Mouse (Mus musculus) cerebellum, adult 8-10 months (tissue): ENCODE data around the gene Exoc6.
"Not testable (repeated sequence)": the region's sequence is repeated elsewhere in the genome, so short reads cannot be mapped to it uniquely, and the experiment has no call there.

ENCODE experiments used
- DNase-seq: peaks from one replicate; pipeline ENCODE4 v3.0.0; 2022

Exoc6 gene

DNA sequence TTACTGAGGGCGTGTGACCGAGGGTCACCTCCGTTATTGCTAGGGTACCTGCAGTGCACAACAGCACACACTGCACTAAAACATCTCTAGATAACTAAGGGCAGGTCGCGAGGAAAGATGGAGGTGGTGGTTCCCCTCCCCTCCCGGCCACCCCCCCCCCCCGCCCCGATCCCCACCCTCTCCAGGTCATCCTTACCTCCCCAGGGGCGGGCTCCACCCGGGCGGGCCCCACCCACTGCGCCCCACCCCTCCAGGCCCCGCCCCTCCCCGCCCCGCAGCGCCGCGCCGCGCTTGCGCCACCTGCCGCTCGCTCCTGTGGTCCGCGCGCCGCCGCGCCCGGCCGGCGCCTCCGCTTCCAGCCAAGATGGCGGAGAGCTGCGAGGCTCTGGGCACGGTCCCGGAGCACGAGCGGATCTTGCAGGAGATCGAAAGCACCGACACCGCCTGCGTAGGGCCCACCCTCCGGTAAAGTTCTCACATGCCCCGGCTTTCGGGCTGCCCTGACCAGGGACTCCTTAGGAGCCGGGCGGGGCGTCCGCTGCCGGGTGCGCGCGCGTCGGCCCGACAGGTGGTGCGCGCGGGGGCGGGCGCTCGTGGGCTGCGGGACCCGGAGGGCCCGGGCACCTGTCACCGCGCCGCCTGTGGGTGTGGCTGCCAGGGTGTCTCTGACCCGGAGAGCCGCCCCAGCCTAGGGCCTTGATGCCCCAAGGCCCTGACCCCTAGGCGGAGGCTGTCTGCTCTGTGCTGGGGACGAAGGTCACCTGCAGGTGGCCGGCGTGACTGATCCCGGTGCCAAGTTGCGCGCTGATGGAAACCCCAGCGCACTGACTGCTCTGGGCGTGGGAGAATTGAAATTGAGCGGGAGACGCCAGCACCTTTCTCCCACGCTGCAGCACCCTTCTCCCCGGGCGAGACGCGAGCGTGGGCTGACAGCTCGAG, at the start of gene Exoc6:
TSS of gene Exoc6 (plus strand) at position 318 of the 939 bp plus-strand sequence.
- DNase-seq: peak; percentile 86

DNA sequence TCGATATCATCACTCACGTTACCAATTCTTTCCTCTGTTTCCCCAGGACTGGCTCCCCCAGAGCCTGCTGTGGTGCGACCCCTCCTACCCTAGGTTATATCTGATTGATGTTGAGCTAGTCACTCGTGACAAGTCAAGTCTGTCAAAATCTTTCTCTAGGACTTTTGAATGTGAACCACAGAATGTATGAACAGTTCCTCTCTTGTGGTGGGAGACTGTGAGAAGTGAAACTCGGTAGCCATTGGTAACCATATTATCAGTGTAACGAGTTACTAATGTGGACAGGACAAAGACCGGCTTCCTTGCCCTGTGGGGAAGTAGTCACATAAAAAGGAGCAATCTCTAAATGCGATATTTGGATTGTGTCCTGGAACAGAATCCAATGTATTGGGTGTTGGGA, 47.2 kb upstream of the Exoc6 start:
- DNase-seq: no peak

DNA sequence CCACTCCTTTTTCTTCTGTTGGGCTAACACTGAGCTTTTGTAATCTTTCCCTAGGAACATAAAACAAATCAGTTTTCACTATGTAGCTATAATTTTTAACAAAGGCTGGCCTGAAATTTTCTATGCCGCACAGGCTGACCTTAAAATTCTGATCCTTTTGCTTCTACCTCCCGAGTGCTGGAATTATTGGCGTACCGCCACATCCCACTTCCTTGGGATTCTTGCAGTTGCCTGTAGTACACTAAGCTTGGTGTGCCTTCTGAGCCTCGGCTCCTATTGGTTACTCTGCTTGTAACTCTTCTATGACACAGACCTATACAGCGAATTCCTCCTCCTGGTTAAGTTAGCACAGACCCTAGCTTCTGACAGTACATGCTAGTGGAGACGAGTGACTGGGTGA, 44.2 kb upstream of the Exoc6 start:
- no peak for DNase-seq

DNA sequence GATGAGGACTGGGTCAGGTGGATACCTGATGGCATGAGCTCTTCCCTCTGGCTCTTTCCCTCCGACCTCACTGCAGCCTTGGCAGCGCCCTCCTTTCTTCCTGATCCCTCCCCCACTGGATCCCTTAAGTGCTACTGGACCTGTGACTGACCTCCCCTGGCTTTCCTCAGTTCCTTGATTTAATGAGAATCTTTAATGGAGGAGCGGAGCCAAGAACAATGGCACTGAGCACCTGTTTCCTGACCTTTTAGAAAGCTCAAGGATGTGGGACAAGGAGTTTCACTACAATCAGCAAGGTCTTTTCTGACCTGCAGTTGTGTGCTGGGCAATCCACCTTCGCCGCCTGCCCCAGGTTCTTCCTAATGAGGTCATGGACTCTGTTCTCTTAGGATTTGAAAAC, 43.6 kb upstream of the Exoc6 start:
- no peak for DNase-seq

DNA sequence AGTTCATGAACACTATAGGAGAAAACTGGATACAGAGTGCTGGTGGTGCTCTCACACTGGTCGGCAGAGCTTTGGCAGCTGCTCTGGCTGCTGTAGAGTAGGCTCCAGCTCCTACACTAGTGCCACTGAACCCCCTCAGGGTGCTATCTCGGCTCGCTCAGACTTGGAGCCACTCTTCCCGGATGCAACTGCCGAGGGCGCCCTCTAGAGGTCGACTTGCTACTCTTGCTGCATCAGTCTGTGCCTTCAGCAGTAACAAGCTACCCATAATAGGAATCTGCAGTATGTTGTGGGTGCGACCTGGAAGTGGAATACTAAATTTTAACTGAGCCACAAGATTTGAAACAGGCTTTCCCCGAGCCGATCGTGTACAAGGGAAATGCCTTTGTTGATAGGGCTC, 40.5 kb upstream of the Exoc6 start:
- DNase-seq: peak; percentile 12

DNA sequence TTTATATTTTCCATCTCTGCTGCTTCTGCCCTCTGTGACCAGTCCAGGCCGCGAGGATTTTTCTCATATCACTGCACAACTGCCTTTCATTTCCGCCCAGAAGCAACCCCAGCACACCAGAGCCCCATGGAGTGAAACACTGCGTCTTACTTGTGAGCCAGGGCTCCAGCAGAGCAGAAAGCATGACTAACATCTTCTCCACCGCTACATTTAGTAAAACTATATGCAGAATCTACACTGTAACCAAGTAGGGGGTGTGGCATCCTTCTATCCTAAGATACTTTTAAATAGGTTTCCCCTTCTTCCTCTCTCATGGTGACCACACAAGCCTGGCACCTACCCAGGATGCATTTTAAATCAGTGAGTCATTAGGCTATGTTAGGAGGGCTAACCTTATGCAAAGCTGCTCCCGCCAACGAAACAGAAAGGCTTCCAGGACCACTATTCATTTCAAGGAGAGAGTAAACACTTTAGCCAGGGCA, 35.4 kb upstream of the Exoc6 start:
- DNase-seq: no peak

DNA sequence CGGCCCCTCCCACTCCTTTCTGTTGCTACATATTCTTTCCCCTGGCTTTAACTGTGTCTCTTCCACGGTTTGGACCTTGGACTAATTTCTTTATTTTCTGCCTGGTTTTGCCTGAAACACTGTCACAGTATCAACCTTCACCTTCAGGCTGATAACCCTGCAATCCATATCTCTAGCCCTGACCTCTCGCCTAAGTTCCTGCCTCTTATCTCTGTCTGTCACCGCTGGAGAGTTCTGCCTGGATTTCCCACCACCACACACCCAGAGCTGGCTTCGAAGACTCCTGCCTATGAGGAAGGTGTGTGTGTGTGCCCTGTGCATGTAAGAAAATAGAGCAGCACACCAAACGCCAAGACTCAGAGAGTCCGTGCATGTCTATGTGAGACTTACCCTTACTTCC, 32.8 kb upstream of the Exoc6 start:
- no peak for DNase-seq

DNA sequence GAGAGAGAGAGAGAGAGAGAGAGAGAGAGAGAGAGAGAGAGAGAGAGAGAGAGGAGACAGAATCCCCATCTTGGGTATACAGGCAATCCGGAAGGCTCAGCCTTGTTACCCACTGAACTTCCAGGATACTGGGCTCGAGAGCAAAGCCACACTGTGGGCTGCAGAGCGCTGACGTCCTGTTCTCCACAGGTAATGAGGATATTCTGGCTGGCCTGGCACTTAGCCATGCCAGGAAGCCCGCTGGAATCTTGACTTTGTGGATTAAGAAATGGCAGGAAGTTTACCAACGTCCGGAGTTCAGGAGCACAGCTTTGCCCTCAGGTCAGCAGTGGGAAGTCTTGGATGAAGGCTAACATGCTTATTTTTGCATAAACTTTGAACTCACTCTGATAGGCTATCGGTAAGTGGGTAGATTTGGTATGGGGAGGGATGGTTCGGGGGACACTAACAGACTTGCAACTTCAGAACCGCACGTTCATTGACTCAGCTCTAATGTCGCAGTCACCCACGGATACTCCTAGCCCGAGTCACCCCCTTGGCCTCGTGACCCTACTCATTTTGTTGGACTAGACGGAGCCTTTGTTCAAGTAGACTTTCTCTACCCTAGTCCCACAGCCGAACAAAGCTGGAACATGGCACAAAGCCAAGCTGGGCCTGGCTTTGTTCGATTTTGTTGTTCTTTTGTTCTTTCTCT, 29.3 kb upstream of the Exoc6 start:
- DNase-seq: no peak

DNA sequence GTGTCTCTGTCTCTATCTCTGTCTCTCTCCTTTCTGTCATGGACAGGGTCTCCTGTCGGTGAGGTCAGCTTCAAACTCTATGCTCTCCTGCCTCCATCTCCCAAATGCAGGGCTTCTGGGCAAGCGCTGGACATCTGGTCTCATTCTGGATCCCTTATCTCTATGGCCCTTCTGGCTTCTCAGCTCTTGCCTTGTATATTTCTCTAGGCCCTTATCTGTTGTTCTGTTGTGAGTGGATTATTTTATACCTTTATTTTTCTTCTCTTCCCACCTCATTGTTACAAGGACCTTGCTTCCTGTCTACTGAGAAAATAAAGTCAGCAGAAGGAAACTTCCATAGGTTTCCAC, 28.8 kb upstream of the Exoc6 start:
- DNase-seq: no peak

DNA sequence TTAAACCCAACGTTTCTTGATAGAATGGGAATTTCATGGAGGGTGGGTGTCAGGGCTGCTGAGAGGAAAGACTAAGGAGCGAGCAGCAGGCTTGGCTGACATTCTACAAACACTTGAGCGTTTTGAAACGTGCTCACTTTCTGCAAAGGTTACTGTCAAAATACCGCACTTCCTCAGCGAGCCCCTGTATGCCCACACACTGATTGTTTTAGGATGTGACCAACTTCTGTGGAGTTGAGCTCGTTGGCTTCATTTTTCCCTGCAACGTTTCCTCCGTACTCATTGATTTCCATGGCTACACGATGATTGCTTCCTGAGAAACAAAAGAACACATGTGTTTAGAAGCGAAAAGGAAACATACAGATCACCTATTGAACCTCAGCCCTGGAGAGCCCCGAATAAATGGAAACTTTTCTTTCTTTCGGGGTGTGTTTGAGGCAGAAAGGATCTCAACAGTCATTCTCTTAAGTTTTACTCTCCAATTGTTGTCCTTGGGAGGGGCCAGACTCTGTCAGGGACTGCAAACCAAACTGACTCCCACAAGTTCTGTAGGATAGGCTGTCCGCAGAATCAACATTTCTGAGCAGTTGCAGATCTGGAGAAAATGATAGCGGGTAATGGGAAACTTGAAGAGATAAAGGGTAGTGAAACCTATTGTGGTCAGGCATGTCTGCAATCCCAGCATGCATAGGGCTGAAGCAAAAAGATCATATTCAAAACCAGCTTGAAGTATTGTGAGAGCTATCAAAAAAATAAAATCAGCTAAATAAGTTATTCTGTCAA, 26.7 kb upstream of the Exoc6 start:
- no peak for DNase-seq

DNA sequence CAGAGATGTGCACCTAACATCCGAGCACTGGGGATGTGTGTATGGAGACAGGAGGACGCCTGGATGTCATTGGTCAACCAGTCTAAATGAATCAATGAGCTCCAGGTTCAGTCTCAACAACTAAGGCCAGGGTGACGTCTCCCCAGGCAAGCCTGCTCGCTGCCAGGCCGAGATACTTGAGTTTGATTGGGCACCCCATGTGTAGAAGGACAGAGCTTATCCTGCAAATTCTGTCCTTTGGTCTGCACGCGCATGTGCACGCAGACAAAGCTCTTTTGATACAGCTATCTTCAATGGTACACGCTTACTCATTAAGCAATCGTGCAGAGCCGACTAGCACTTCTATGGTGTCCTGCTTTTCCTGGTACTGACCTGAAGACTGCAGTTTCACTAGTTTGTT, 24.3 kb upstream of the Exoc6 start:
- DNase-seq: no peak

DNA sequence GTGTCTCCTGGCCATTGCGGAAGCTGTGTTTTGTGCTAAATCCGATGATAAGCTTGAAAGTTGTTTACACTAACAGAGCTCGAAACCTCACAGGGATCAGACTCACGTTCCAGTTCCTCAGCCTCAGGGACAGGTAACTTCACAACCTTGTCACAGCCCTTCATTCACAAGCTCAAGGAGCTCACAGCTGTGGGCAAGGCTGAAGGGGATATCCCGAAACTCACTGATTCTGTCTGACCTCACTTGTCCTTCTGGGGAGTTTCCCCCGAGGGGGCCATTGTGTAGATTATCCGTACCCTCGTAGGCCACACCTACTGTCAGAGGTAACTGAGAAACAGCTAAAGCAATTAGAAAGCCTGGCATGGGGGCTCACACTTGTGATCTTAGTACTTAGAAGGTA, 23.4 kb upstream of the Exoc6 start:
- no peak for DNase-seq

DNA sequence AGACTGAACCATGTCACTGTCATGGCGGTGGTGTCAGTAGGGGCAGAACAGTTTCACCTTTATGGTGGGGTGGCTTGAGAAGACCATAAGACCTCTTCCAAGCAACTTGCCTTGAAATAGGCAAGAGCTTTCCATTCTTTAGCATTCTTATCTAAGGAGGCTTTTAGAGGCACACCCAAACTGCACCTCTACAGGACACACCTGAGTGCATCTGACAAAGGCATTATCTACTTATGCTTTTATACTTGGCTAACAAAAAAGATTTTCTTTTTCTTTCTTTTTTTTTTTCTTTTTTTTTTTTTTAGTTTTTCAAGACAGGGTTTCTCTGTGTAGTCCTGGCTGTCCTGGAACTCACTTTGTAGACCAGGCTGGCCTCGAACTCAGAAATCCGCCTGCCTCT, 22.5 kb upstream of the Exoc6 start:
- not testable (repeated sequence) for DNase-seq

DNA sequence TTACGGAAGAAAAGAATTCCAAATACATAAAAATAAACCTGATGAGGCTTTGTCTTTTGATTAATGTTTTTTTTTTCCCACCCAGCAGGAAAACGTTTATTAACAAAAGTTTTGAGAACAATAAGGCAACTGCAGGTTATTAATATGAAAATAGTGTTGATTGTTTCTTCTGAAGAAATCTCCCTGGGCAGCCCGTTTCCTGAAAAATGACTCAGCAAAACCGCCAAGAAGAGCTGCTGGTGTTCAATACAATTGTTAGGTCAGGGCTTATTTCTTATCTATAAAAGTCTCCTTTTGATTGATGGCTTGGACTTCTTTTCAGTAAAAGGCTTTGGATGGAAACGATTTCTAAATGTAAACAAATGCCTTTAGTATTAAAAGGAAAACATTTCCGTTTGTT, 21.6 kb upstream of the Exoc6 start:
- DNase-seq: no peak

DNA sequence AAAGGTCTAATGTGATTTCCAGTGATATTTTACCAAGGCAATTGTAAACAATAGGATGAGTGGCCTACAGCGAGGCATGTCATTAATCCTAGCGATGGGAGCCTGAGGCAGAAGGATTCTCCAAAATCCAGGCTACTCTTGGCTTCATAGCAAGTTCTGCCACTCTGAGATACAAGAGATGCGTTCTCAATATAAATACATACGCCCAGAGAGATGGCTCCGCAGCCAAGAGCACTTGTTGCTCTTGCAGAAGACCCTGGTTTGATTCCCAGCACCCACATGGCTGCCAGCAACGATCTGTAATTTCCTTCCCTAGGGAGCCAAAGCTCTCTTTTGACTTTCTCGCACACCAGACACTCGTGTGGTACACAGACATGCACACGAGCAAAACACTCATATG, 20.9 kb upstream of the Exoc6 start:
- DNase-seq: no peak

DNA sequence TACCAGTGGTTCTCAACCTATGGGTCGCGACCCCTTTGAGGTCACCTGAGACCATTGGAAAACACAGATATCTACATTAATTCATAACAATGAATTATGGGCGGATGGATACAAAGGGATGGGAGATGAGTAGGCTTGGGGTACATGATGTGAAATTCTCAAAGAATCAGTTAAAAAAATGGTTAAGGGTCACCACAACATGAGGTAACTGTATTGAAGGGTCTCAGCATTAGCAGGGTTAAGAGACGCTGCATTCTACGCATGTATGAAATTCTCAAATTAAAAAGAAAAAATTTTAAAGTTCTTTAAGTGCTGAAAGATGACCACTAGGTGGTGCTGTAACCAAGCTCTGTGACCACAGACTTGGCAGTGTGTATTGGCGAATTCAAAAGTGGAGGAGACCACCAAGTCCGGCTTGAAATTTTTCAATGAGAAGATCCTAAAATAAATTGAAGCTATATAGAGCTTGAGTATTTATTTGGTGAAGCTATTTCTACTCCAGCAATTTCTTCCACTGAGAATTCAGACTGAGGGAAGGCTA, 20.2 kb upstream of the Exoc6 start:
- peak; percentile 47 for DNase-seq

DNA sequence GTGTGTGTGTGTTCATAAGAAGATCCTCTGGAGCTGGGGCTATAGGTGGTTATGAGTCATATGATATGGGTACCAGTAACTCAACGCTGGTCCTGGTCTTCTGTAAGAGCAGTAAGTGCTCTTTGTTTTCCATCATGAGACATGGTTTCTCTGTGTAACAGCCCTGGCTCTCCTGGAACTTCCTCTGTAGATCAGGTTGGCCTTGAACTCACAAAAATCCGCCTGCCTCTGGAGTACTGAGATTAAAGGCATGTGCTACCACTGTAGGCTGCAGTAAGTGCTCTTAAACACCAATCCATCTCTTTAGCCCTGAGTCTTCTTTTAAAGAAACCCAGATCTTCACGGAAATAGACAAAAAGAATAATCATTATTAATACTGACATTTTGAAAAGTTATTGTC, 19.6 kb upstream of the Exoc6 start:
- DNase-seq: no peak

DNA sequence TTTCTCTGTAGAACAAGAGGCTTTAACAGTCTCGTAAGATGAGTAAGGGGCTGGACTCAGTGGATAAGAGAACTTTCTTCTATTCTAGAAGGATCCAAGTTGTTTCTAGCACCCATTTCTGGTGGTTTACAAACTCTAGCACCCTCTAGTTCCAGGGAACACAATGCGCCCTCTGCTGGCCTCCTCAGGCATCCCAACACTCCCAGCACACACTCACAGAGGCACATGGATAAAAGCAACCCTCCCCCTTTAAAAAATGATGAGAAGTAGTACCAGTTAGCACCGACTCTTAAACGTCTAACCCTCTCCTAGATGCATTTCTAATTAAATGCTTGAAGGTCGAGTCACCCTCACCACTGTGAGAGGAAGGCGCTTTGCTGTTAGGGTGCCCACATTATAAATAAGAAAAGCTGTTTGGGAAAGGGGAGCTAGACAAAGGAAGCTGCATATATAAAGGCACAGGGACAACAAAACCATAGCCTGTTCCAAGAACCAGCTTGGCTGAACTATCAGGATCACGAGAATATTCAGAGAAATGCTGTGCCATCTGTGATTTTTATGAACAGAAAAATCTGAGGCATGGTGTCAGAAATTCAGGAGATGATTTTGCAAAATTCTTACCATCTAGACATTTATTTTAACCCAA, 18.9 kb upstream of the Exoc6 start:
- no peak for DNase-seq

DNA sequence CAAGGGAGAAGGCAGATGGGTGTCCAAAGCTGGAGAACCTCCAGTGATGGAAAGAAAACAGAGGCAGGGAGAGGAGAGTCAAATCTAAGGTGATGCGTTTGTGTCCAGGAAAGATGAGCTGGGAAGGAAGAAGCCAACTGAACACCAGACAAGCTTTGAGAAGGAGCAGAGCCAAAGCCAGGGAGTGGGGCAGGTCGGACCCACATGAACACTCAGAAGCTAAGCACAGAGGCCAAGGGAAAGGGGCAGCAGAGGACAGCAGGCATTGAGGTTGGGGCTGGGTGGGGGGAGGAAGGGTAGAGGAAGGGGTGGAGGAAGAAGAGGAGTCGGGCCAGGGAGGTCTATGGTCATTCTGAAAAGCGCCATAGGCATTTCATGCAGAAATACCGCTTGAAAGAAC, 17.0 kb upstream of the Exoc6 start:
- no peak for DNase-seq

DNA sequence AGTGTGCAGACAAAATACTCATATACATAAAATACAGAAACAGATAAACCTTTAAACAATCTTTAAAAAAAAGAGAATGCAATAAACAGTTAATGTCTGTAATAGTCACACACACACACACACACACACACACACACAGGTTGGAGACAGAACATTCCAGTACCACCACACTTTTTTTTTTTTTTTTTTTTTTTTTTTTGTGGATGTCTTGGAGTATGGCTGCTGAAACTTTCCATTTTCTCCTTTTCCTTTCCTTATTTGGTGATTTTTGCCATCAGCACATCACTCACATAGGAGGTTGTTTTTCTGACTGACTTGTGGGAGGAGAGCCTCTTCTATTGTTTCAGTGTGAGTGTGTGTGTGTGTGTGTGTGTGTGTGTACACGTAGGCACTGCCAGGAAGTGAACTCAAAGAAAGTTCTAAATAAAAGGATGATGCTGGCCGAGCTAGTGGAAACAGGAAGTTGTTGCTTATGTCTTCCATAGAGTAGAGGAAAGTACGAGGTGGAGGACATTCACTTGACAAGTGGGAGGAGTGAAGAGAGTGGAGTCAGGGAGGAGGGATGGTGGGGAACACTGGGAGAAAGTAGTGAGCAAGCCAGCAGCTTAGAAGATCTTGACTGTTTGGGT, 15.4 kb upstream of the Exoc6 start:
- DNase-seq: no peak

DNA sequence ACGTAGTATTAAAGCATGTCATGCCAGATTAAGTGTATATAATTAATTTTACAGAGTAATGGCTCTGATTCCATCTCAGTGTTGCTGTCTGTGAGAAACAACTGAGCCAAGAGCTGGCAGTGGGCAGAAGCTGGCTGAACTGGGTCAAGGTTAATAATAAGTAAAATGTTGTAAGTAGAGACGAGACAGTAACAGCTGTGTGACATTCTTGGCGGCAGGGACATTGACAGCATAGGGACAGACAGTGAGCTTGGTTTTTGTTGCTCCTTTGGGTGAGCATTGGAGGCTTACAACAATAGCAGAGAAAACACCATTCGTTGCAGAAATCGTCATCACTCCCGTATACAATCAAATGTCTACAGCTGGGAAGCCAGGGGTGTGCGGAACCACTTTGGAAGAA, 13.8 kb upstream of the Exoc6 start:
- DNase-seq: no peak

DNA sequence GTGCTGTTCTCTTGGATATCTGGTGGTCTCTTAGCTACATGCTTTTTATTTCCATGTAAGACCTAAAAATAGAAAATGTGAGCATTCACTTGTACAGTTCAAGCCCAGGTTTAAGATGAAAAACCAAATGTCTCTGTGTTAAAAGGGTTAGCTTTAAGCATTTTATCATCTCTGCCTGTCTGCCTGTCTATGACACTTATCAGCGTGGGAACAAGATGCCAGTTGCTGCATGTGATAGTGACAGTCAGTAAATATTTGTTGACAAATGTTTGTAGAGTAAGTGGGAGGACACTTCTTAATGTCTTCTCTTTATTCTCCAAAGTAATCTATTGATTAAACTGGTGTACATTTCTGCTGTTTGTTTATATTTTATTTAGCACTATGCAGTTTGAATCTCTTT, 12.5 kb upstream of the Exoc6 start:
- DNase-seq: no peak
